Comparison of ENCODE assay signal across 25 mouse cellular contexts in the genomic region with DNA sequence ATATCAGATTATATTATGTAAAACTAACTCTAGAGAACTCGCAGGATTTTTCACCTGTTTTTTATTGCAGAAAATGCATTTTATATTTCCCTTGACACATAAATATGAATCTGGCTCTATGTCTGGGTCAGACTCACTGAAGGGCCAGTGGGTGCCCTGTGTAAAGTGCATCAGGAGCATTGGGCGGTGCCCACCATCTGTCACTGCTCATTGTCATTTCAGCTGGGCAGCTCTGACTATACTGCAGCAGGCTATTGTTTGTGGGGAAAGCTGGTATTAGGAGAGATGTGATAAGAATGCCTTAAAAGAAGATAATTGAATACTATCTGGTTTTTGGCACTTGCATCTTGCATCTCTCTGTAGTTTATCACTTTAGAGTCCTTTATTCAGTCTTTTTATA.
DNase-seq lines count a peak whose midpoint lies in the region; ATAC-seq and TF ChIP-seq lines count a peak whose summit lies in the region.
"Had no signal": no experiment of that assay in that cellular context is flagged by ENCODE, and none has a peak within 500 bp of the region (broad histone marks: within the 10 kb centered on the region; RNA-seq: fewer than 3 reads in every experiment).

No protein-coding gene starts in this region.

- 72% methylated on average over 2 of the region's 2 CpGs for WGBS in hindbrain, embryonic 12.5 days
- 73% methylated on average over 2 of the region's 2 CpGs for WGBS in hindbrain, postnatal 0 days

- no peak overlapping the region for H3K9ac ChIP-seq in hindbrain, embryonic 12.5 days
- no peak overlapping the region for H3K9ac ChIP-seq in hindbrain, postnatal 0 days (replicated peaks; ENCODE audit: low read length)
- H3K9ac ChIP-seq: embryonic facial prominence, embryonic 12.5 days; forebrain, embryonic 12.5 days; heart, embryonic 12.5 days; hindbrain, embryonic 15.5 days; limb, embryonic 13.5 days; liver, embryonic 12.5 days had no signal

- no peak for TF ChIP-seq CTCF in layer of hippocampus, adult 2 months (conservative IDR thresholded peaks at IDR 0.05)
- no peak for TF ChIP-seq CTCF in hindbrain, postnatal 0 days (IDR thresholded peaks at IDR 0.05; ENCODE audit: low read depth)

- no peaks in the 10 kb centered on the region for H3K9me3 ChIP-seq in hindbrain, embryonic 12.5 days (replicated peaks)
- H3K9me3 ChIP-seq in hindbrain, postnatal 0 days (ENCODE audit: low read length) = no peaks in the 10 kb centered on the region
- H3K9me3 ChIP-seq: embryonic facial prominence, embryonic 12.5 days; forebrain, embryonic 12.5 days; heart, embryonic 12.5 days; hindbrain, embryonic 15.5 days; limb, embryonic 13.5 days; liver, embryonic 12.5 days had no signal

- H3K36me3 ChIP-seq in hindbrain, embryonic 12.5 days = no peaks in the 10 kb centered on the region
- H3K36me3 ChIP-seq in hindbrain, postnatal 0 days (ENCODE audit: insufficient read depth, low read length) = no peaks in the 10 kb centered on the region
- H3K36me3 ChIP-seq: embryonic facial prominence, embryonic 12.5 days; forebrain, embryonic 12.5 days; heart, embryonic 12.5 days; hindbrain, embryonic 15.5 days; limb, embryonic 13.5 days; liver, embryonic 12.5 days had no signal

- no peak for DNase-seq in layer of hippocampus, adult 2 months (ENCODE audit: low spot score in 2 of 2)
- DNase-seq in layer of hippocampus, adult 8-10 months (ENCODE audit: low spot score in 2 of 2) = no peak
- DNase-seq in hindbrain, postnatal 0 days (ENCODE audit: low spot score) = peak; percentile 36
- peak; percentile 21 for DNase-seq in retina, embryonic 14.5 days (ENCODE audit: low spot score)
- no peak for DNase-seq in thymus, postnatal 10 days (ENCODE audit: low spot score in 2 of 2)
- DNase-seq in adrenal gland, postnatal 10 days = no peak
- DNase-seq: adrenal gland, adult 8-10 months; cerebellum, adult 8-10 months; heart, adult 11 months; heart, postnatal 10 days; kidney, postnatal 25 days; layer of hippocampus, adult 9-11 months; lung, adult 18-20 months; lung, postnatal 10 days; thymus, adult 18-20 months; thymus, postnatal 4 days had no signal

- no peaks in the 10 kb centered on the region for H3K4me1 ChIP-seq in hindbrain, embryonic 12.5 days
- no peaks in the 10 kb centered on the region for H3K4me1 ChIP-seq in hindbrain, postnatal 0 days (ENCODE audit: insufficient read depth, low read length)
- H3K4me1 ChIP-seq: embryonic facial prominence, embryonic 12.5 days; forebrain, embryonic 12.5 days; heart, embryonic 12.5 days; hindbrain, embryonic 15.5 days; limb, embryonic 13.5 days; liver, embryonic 12.5 days had no signal

- peak overlapping the region; percentile 76 for H3K27ac ChIP-seq in layer of hippocampus, adult 2 months
- no peak overlapping the region for H3K27ac ChIP-seq in hindbrain, embryonic 12.5 days
- no peak overlapping the region for H3K27ac ChIP-seq in hindbrain, postnatal 0 days
- H3K27ac ChIP-seq: embryonic facial prominence, embryonic 12.5 days; forebrain, embryonic 12.5 days; hindbrain, embryonic 15.5 days; limb, embryonic 13.5 days; liver, embryonic 12.5 days had no signal

- H3K27me3 ChIP-seq in hindbrain, embryonic 12.5 days = no peaks in the 10 kb centered on the region
- no peaks in the 10 kb centered on the region for H3K27me3 ChIP-seq in hindbrain, postnatal 0 days (ENCODE audit: insufficient read depth, low read length)
- H3K27me3 ChIP-seq: embryonic facial prominence, embryonic 12.5 days; forebrain, embryonic 12.5 days; heart, embryonic 12.5 days; hindbrain, embryonic 15.5 days; limb, embryonic 13.5 days; liver, embryonic 12.5 days had no signal

- H3K4me2 ChIP-seq in hindbrain, embryonic 12.5 days (replicated peaks) = no peak overlapping the region
- H3K4me2 ChIP-seq in hindbrain, postnatal 0 days (ENCODE audit: low read depth, low read length) = no peak overlapping the region
- H3K4me2 ChIP-seq: embryonic facial prominence, embryonic 12.5 days; forebrain, embryonic 12.5 days; heart, embryonic 12.5 days; hindbrain, embryonic 15.5 days; limb, embryonic 13.5 days; liver, embryonic 12.5 days had no signal

- no peak overlapping the region for H3K4me3 ChIP-seq in layer of hippocampus, adult 2 months
- H3K4me3 ChIP-seq in hindbrain, embryonic 12.5 days = no peak overlapping the region
- H3K4me3 ChIP-seq in hindbrain, postnatal 0 days (ENCODE audit: low read length) = no peak overlapping the region
- H3K4me3 ChIP-seq: embryonic facial prominence, embryonic 12.5 days; forebrain, embryonic 12.5 days; heart, embryonic 12.5 days; hindbrain, embryonic 15.5 days; limb, embryonic 13.5 days; liver, embryonic 12.5 days had no signal

- peak; percentile 88 for ATAC-seq in hindbrain, embryonic 12.5 days (ENCODE audit: low FRiP score)
- no peak for ATAC-seq in hindbrain, postnatal 0 days
- ATAC-seq: activated CD4-positive, CD25-positive, alpha-beta regulatory T cell, adult 4 months; intestine, embryonic 16.5 days; liver, embryonic 12.5 days had no signal

Comparison
In these comparisons a context has a peak if more than half of its experiments do, and no peak if none do; other contexts are left out.
1. DNase-seq: peak in hindbrain, postnatal 0 days (single experiment) and retina, embryonic 14.5 days (single experiment); none in layer of hippocampus, adult 2 months (0 of 2), layer of hippocampus, adult 8-10 months (0 of 2), thymus, postnatal 10 days (0 of 2) and adrenal gland, postnatal 10 days (single experiment).